Mouse (Mus musculus) heart, embryonic 14.5 days (tissue): ENCODE measurements around the gene Rnf215. TPM values are rescaled to one million over a fixed set of nuclear protein-coding genes. Genes with fewer than 3 reads are reported as not detected.

Experiments
- ATAC-seq: fragments of 200-750 bp; cut with Nextera tagmentation; 2 replicates; pipeline ENCODE4 v1.8.0; 2017; ENCODE audit warnings: low read depth, moderate TSS enrichment; ENCODE audit not compliant: insufficient number of reproducible peaks, insufficient read depth, low FRiP score
- H3K27ac ChIP-seq, 2 experiments: fragments of 200-500 bp in 1 of 2; fragments of 300-500 bp in 1 of 2; sonication (generic) in 1 of 2; replicated peaks in 1 of 2; 2 replicates each; pipeline ENCODE4 v1.5.1; 2012 to 2014; ENCODE audit warnings: low read depth in 2 of 2, low read length in 2 of 2, control low read depth in 1 of 2, mild to moderate bottlenecking in 1 of 2, mixed read lengths in 1 of 2; ENCODE audit not compliant: control insufficient read depth in 1 of 2, insufficient read depth in 1 of 2
- H3K27me3 ChIP-seq: fragments of 300-500 bp; sonication (generic); 2 replicates; pipeline ENCODE4 v1.6.1; 2014; ENCODE audit warnings: mild to moderate bottlenecking, low read length, control low read depth; ENCODE audit not compliant: control insufficient read depth, insufficient read depth
- H3K36me3 ChIP-seq: fragments of 300-500 bp; sonication (generic); 2 replicates; pipeline ENCODE4 v1.6.1; 2014; ENCODE audit warnings: mild to moderate bottlenecking, control low read depth, low read length, mixed read lengths; ENCODE audit not compliant: control insufficient read depth, insufficient read depth
- H3K4me1 ChIP-seq, 2 experiments: fragments of 200-500 bp in 1 of 2; fragments of 300-500 bp in 1 of 2; sonication (generic) in 1 of 2; 2 replicates each; pipeline ENCODE4 v1.6.1; 2012 to 2014; ENCODE audit warnings: low read length in 2 of 2, control low read depth in 1 of 2, mixed read lengths in 1 of 2; ENCODE audit not compliant: control insufficient read depth in 2 of 2, insufficient read depth in 2 of 2
- H3K4me2 ChIP-seq: fragments of 300-500 bp; sonication (generic); 2 replicates; pipeline ENCODE4 v1.6.1; 2014; ENCODE audit warnings: mild to moderate bottlenecking, low read length
- H3K4me3 ChIP-seq, 2 experiments: fragments of 200-500 bp in 1 of 2; fragments of 300-500 bp in 1 of 2; sonication (generic) in 1 of 2; 2 replicates each; pipeline ENCODE4 v1.5.1; 2012 to 2014; ENCODE audit warnings: low read length in 2 of 2, mild to moderate bottlenecking in 2 of 2, control low read depth in 1 of 2, low read depth in 1 of 2, moderate library complexity in 1 of 2; ENCODE audit not compliant: control insufficient read depth in 1 of 2, insufficient read depth in 1 of 2
- H3K9ac ChIP-seq: fragments of 300-500 bp; sonication (generic); 2 replicates; pipeline ENCODE4 v1.6.1; 2014; ENCODE audit warnings: mild to moderate bottlenecking, low read length
- H3K9me3 ChIP-seq: fragments of 300-500 bp; sonication (generic); 2 replicates; pipeline ENCODE4 v1.6.1; 2016; ENCODE audit warnings: low read length, control low read depth; ENCODE audit not compliant: control insufficient read depth
- WGBS: fragments of 180-500 bp; shearing (Covaris S2); extraction: QIAGEN DNeasy Blood & Tissue Kit; methylation state at CpG from one replicate; pipeline ENCODE4 v1.1.7; 2014; 5-methylcytosine and 5-hydroxymethylcytosine counted together
- polyA plus RNA-seq: library from polyadenylated mRNA; unstranded; fragments of >200 nt; fragmentation: Nextera tagmentation; extraction: Ambion mirVana; gene quantifications from 2 replicates; pipeline ENCODE4 v1.2.1, GENCODE M21; 2014

Gene Rnf215
- polyA plus RNA-seq, 1 experiment from 2014 or later, result 20.6 TPM

DNA sequence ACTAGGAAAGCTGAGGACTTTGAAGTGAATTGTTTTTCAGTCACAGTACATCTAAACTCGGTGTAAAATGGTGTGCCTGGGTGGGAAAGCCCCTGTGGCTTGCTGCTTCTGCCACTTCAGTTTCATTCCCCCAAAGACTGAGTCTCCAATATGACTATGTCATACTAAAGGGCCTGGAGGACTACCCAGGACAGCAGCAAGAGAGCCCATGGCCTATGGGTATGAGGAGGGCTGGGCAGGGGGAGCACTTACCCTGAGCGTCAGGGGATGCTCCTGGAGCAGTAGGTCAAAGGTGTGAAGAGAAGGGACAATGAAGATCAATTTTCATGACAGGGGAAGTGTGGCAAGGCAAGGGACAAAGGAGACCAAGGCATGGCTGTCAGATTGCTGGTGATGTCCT is 4.0 kb downstream of the Rnf215 start:
- Histone ChIP-seq H3K9me3 (no peaks in the 10 kb centered on the region), H3K36me3 (peaks cover 67% of the 10 kb centered on the region), H3K4me2 (no peak overlapping the region), H3K27me3 (no peaks in the 10 kb centered on the region), H3K4me1 (peaks cover 9 to 11% of the 10 kb centered on the region in 2 experiments), H3K4me3 (no peak overlapping the region), H3K9ac (no peak overlapping the region), H3K27ac (no peak overlapping the region)
- WGBS, result 77% methylated on average over 2 of the region's 2 CpGs
- no peak for ATAC-seq

DNA sequence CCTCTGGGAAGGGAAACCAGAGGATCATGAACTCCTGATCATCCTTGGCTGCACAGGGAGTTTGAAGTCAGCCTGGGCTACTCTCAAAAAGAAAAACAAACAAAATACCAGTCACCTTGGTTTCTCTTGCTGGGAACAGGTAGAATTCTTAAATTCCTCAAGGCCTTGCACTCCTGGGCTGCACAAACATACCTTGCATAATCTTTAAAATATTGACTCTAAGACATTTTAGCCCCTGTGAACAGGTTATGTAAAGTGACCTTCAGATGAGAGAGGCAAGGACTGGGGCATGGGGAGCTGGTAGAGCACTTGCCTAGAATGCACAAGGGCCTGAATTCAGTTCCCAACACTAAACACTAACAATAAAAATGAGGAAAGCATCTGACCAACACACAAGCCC is 6.5 kb downstream of the Rnf215 start:
- Histone ChIP-seq H3K4me1 (peaks cover 0 to under 1% of the 10 kb centered on the region in 2 experiments; a peak in 1 of 4 replicates), H3K4me2 (no peak overlapping the region), H3K36me3 (peaks cover 77% of the 10 kb centered on the region), H3K27me3 (no peaks in the 10 kb centered on the region), H3K9ac (no peak overlapping the region), H3K9me3 (no peaks in the 10 kb centered on the region), H3K27ac (no peak overlapping the region), H3K4me3 (no peak overlapping the region)
- ATAC-seq, result no peak

DNA sequence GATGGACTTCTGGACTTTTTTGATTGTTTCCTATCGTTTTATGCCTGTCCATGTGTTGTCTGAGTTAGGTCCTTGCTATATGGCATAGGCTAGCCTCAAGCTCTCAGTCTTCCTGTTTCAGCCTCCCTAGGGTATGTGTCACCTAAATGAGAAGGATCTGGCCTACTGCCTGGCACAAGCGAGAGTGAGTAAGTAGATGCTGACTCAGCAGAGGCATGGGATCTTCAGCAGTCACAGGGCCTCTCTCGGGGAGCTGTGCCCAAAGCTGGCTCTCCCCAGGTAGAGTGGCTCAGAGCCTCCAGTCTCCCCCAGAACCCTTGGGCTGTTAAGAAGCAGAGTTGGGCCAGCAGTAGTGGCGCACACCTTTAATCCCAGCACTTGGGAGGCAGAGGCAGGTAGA is 7.3 kb downstream of the Rnf215 start:
- Histone ChIP-seq H3K4me1 (no peaks in the 10 kb centered on the region), H3K36me3 (peaks cover 73% of the 10 kb centered on the region), H3K27me3 (no peaks in the 10 kb centered on the region), H3K27ac (no peak overlapping the region), H3K4me3 (no peak overlapping the region), H3K9ac (no peak overlapping the region), H3K9me3 (no peaks in the 10 kb centered on the region), H3K4me2 (no peak overlapping the region)
- 88% methylated on average over 4 of the region's 4 CpGs for WGBS
- ATAC-seq, result no peak

DNA sequence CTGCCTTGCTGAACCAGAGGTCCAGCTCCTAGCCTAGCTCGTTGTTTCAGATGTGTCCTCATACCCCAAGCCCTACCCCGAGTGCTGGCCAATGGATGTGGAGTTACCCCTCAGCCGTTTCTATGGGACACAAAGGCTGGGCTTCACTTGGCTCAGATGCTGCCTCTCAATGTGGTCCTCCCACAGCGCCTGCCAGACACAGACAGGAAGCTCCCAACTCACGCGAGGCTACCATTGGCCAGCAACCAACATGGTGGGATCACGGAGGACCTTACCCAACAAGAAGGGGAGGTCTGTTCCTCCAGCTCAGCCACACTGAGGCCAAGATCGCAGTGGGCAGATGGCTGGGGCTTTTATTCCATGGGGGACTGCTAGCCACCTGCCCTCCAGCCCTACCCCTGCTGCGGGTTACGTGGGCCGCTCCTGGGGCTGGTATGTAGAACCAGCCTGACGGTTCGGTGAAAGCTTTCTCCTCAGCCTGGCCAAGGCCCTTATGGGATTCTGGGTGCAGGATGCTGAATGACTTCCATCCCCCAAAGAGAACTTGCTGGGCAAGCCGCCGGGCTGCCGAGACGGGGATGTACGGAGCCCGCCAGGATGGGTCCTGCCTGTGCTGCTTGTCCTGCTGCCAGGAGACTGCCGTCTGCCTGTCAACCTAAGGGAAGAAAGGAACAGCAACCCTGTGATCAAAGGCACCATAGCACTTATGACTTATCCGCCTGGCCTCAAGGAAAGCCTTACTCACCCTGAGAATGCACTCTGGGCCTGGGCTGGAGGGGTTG is 8.5 kb downstream of the Rnf215 start:
- Histone ChIP-seq H3K9ac (no peak overlapping the region), H3K4me3 (no peak overlapping the region), H3K4me2 (no peak overlapping the region), H3K27me3 (no peaks in the 10 kb centered on the region), H3K36me3 (peaks cover 66% of the 10 kb centered on the region), H3K27ac (no peak overlapping the region), H3K9me3 (no peaks in the 10 kb centered on the region), H3K4me1 (peaks cover 0 to 1% of the 10 kb centered on the region in 2 experiments; a peak in 1 of 4 replicates)
- 84% methylated on average over 21 of the region's 21 CpGs for WGBS
- ATAC-seq, result no peak

DNA sequence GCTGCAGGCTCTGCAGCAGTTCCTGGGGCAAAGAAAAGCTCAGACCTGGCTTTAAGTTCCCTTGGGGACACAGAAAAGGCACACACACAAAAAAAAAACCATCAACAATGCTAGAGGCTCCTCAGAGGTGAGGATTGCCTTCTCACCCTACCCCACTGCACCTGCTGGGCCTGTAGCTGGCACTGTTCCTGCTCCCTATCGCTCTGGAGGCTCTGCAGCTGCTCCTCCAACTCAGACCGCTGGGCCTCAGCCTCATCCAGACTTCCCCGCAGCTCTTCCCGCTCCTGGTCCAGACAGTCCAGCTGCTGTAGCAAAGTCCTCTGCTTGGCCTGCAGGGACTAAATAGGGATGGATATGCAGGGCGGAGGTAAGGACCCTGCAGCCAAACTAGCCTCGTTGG is 11.4 kb downstream of the Rnf215 start:
- H3K9me3 ChIP-seq, result no peaks in the 10 kb centered on the region
- no peak for ATAC-seq
- H3K27ac ChIP-seq, result no peak overlapping the region
- no peak overlapping the region for H3K9ac ChIP-seq
- no peak overlapping the region for H3K4me3 ChIP-seq
- H3K27me3 ChIP-seq, result no peaks in the 10 kb centered on the region
- peaks cover 45% of the 10 kb centered on the region for H3K36me3 ChIP-seq
- no peak overlapping the region for H3K4me2 ChIP-seq
- WGBS, result 60% methylated on average over 6 of the region's 6 CpGs
- H3K4me1 ChIP-seq, result peaks cover 0 to 2% of the 10 kb centered on the region in 2 experiments; a peak in 1 of 4 replicates

DNA sequence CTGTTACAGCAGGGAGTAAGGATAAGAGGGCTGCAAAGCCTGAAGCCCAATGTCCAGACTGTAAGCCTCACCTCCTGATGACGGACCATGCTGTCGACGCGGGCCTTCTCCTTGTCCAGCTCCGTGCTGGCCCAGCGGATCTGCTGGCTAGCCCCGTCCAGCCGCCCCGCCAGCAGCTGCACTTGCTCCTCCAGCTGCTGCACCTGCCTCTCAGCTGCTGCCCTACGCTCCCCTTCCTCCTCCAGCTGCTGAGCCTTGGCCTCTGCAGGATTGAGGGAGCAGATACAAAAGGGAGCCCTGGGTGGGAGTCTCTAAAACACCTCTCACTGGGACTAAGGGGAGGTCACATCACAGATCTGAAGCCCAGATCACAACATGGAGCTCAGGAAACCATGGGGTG is 12.1 kb downstream of the Rnf215 start:
- peaks cover 0 to 2% of the 10 kb centered on the region in 2 experiments; a peak in 1 of 4 replicates for H3K4me1 ChIP-seq
- no peaks in the 10 kb centered on the region for H3K9me3 ChIP-seq
- no peak overlapping the region for H3K4me2 ChIP-seq
- peaks cover 37% of the 10 kb centered on the region for H3K36me3 ChIP-seq
- no peaks in the 10 kb centered on the region for H3K27me3 ChIP-seq
- no peak for ATAC-seq
- H3K4me3 ChIP-seq, result no peak overlapping the region
- WGBS, result 73% methylated on average over 10 of the region's 10 CpGs
- no peak overlapping the region for H3K27ac ChIP-seq
- H3K9ac ChIP-seq, result no peak overlapping the region

DNA sequence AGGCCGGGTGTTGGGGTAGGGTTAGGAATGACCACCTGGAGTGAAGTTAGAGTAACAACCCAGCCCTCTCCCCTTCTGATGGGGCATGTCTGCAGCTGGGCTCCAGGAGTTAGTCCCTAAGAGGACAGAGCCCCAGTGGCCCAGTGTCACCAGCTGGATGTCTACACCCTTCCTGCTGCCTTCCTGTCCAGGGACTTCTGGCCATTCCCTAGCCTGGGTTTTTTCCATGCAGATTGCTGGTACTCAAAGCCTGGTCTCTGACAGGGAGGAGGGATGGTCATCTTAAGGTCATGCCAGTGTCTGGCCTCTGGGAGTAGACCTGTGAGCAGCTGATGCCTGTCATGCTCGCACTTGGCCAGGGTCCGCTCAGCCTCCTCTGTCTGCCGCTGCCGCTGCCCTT is 13.1 kb downstream of the Rnf215 start:
- Histone ChIP-seq H3K4me2 (no peak overlapping the region), H3K27me3 (no peaks in the 10 kb centered on the region), H3K9me3 (no peaks in the 10 kb centered on the region), H3K9ac (no peak overlapping the region), H3K36me3 (peaks cover 27% of the 10 kb centered on the region), H3K4me1 (peaks cover 0 to 2% of the 10 kb centered on the region in 2 experiments; a peak in 1 of 4 replicates), H3K4me3 (no peak overlapping the region), H3K27ac (no peak overlapping the region)
- WGBS, result 70% methylated on average over 5 of the region's 5 CpGs
- no peak for ATAC-seq
